Mouse (Mus musculus) gastrocnemius, postnatal 4 days (tissue): ENCODE results near the gene 1700013G24Rik. TPM values are rescaled to one million over a fixed set of nuclear protein-coding genes. Genes with fewer than 3 reads are reported as not detected.

Experiments used
- DNase-seq, 2 experiments: peaks; one replicate each; pipeline ENCODE4 v3.0.0; 2021 to 2022; ENCODE audit warnings: low spot score in 2 of 2, mixed read lengths in 2 of 2
- total RNA-seq, 2 experiments: library from RNA; stranded (reverse); gene quantifications; 2 replicates each; pipeline ENCODE4 v1.2.3; 2021

1700013G24Rik gene
- total RNA-seq, 2 experiments from 2014 or later = 0.34 TPM; not detected in 1

- no peak for DNase-seq
Measured at GRCm38 (mm10) chr4:137454582-137454981, 1.5 kb downstream of the 1700013G24Rik start.

GRCm38 (mm10) chr4:137456581-137456980, 3.5 kb downstream of the 1700013G24Rik start:
- no peak for DNase-seq

- no peak for DNase-seq
Measured at GRCm38 (mm10) chr4:137457292-137457691, 4.2 kb downstream of the 1700013G24Rik start.

- DNase-seq = no peak
Measured at GRCm38 (mm10) chr4:137458310-137458709, 5.2 kb downstream of the 1700013G24Rik start.

- DNase-seq = no peak
Measured at GRCm38 (mm10) chr4:137458861-137459260, 5.8 kb downstream of the 1700013G24Rik start.

- DNase-seq = no peak
Measured at GRCm38 (mm10) chr4:137460676-137461075, 7.6 kb downstream of the 1700013G24Rik start.

DNA sequence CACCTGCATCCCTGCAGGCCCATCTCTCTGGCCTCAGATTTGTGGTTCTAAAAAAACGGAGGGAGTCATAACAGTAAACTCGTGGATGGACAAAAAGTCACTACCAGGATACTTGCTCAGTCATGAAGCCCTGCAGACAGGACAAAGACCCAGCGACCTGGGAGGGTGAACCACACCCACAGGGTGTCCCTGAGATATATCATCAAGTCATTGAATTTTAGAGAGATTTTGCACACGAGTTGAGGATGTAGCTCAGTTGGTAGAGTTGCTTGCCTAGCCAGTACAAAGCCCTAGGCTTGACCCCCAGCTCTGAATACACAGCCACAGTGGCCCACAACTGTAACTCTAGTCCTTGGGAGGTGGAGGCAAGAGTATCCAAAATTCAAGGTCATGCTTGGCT, 8.1 kb downstream of the 1700013G24Rik start:
- no peak for DNase-seq

DNA sequence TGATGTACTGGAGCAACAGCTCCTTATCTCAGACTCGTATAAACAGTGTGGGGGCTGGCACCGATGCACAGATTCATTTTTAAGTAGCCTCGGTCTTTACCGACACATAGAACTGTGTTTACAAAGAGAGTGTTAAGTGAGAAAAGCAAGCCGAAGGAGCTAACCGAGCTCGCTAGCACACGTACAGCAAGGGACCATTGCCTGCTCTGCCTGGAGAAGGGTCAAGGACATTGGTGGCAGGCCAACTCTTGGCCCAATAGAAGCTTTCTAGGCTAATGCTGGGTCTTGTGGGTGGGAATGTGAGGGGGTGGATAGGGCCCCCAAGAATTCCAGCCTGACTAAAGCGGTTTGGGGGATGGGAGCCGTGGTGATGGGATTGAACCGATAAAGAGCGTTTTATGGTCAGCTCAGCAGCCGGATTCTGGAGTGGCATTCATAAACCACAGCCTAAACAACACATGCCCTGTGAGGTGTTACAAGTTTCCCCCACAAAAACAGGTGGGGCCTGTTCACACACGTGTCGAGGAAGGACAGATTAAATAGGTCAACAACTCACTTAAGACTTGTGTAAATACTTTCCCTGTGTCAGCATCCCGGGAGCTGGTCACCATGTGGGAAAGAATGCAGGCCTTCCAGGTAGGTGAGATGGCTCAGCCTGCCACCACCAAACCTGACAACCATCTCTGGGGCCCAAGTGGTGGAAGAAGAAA, 9.1 kb downstream of the 1700013G24Rik start:
- DNase-seq = no peak

GRCm38 (mm10) chr4:137465125-137465787, 12.2 kb downstream of the 1700013G24Rik start:
- peak in 1 of 2 experiments; percentile 37 for DNase-seq

DNA sequence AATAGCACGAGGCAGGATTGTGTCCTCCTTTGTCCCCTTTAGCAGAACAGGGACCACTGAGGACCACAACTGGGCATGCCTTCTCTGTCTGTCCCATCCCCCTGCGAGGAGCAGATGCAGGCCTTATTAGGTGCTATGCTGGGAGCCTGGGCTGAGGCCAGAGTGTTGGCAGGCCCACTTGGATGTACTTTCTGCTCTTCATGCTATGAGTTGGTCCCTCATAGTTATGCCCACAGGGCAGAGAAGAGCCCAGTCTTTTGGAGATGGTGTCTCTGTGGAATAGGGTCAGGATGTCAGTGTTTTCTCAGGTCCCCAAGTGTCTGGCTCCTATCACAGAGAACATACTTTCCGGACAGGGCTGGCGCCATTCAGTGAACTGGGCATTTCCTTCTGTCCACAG, 13.9 kb downstream of the 1700013G24Rik start:
- peak in 1 of 2 experiments; percentile 43 for DNase-seq

DNA sequence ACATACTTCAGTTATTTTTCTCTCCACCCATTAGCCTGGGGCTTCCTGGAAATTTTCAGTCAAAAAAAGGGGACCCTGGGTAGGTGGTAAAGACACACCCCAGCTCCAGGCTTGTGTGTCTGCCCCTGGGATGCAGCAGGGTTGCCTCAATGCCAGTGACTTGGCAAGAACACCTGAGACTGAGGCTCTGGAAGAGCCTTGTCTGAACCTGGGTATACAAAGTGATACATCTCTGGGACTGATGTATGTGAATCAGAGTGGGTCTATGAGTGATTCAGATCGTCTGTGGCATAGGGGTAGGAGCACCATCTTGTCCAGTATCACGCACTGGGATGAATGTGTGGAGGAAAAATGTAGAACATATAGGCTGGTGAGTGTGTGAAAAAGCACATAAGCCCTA, 14.4 kb downstream of the 1700013G24Rik start:
- DNase-seq = no peak

DNA sequence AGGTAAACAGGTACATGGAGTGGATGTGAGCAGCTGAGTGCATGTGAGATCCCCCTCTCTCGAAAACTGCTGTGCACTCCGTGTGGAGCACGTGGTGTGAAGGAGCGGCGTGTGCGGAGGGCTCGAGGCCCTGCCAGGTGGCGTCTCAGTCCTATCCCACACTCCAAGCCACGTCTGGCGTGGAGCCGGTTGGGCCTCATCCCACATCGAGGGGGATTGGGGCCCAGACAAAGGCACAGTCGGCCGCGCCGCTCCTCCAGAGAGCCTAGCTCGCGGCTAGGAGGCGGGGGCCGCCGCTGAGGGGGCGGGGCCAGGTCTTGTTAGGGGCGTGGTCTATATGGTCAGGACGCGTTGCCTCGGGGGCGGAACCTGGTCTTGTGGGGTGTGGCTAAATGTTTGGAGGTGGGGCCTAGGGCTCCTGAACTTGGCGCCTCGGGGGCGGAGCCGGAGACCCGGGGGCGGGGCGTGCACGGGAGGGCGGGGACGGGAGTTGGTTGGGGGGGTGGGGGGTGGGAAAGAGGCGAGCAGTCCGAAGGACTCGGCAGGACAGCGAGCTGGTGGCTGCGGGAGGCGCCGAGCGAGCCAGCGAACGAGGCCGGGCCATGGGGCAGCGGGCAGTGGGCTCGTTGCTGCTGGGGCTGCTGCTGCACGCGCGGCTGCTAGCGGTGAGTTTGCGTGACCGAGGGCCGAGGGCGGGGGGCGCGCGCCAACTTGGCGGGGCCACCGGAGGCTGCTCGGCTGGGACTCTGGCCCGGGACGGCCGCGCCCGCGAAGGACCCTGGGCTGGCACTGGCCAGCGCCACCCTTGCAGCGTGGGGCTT, 15.4 kb downstream of the 1700013G24Rik start, which contains the start of gene Hspg2:
Hspg2 (plus strand) TSS at position 510 of the 821 bp plus-strand sequence.
- DNase-seq = peak; percentile 98 to 99

- peak in 1 of 2 experiments; percentile 62 for DNase-seq
Measured at GRCm38 (mm10) chr4:137469081-137469844, 16.2 kb downstream of the 1700013G24Rik start.

- no peak for DNase-seq
Measured at GRCm38 (mm10) chr4:137469845-137470692, 17.0 kb downstream of the 1700013G24Rik start.

DNA sequence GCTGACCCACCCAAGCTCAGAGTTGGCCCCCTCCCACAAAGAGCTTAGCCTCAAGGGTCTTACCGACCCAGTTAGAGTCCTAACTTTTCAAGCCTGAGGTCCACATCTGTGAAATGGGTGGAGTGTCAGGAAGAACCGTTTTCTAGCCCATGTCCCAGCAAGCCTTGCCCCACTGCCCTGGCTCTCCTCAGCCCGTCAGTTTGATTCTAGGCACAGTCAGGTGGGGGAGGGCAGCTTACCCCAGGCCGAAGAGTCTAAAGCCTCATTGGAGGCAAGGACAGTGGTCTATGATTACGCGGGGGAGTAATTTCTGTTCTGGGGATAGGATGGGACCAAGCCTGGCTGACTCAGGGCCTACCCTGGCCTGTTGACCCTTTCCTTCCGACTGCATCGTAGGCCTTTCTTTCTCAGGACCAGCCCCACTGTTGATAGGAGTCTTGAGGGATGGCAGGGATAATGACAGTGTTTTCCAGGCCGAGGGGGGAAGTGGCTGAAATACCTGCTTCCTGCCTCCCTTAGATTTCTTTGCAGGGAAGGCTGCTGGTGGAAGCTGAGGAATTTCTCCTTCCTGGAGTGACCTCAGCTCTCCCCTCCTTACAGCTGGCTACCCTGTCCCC, 17.7 kb downstream of the 1700013G24Rik start:
- no peak for DNase-seq

DNA sequence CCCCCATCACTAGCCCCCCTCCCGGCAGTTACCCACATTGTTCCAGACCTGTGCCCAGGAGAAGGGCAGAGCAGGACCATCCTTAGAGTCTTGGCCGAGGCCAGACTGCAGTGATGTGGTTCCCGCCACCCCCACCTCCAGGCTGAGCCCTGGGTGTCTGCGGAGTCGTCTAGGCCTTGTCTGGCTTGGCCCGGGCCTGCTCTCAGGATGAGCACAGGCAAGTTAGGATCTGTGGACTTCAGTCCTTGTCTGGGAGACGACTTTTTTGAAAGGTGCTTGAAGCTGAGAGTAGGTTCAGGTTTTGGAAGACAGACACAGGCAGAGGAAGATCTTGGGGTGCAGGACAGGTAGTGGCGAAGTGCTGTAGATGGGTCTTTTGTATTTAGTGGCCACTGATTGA, 18.2 kb downstream of the 1700013G24Rik start:
- DNase-seq = no peak

DNA sequence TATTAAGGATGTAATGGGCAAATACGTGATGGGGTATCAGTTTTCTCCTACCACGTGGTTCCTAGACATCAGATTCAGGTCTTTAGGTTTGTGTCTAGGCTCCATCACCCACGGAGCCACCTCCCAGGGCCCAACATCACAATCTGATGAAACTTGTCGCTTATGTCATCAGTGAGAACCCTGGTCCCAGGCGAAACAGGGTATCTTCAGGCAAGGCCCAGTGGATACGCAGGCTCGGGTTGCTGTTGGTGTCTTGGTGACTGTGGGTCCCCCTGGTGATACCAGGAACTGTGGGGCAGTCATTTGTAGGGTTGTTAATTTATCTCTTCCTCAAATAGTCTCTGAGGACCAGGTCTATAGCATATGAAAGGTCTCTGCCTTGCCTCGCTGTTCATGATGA, 20.2 kb downstream of the 1700013G24Rik start:
- DNase-seq = no peak

- peak in 1 of 2 experiments; percentile 63 for DNase-seq
Measured at GRCm38 (mm10) chr4:137473701-137474388, 20.8 kb downstream of the 1700013G24Rik start.

- no peak for DNase-seq
Measured at GRCm38 (mm10) chr4:137474694-137475093, 21.6 kb downstream of the 1700013G24Rik start.
